In the genomic region with DNA sequence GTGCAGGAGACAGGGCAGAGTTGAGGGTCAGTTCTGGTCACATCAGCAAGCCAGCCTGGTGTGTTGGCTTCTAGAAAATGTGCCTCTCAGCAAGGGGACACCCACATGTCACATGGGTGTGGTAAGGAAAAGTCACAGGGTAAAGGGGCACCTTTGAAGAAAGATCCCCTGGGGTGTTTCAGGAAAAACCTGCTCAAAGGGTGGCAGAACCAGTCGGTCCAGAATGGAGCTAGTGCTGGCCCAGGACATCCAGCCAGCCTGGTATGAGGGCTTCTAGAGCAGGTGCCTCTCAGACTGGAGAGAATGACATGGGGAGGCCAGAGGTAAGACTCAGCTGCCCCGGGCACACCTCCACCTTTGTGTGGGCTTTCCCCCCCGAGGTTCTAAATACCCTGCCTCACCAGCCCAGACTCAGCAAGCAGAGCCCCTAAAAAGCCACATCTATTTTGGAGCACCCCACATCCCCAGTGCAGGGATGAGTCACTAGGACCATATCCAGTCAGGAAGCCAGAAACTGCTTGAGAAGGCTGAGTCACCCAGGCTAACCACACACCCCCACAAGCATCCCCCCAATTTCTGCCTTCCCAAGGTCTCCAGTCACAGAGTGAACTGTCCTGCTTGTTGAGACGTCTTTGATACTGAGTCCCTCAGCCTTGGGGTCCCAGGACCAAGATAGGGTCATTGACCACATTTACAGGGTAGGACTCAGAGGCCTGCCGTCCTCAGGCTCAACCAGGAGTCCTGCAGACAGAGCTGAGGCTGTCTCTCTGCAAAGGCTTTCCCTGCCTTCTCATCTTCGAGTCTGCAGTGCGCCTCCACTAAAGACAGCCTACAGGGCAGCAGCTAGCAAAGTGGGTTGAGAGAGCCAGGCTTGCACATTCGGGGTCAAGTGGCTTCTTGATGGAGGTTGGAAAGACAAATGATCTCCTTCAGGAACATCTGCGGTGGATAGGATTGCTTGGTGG, we compare ENCODE assay signal across 13 mouse cellular contexts. TPM values are rescaled to one million over a fixed set of nuclear protein-coding genes. Genes with fewer than 3 reads are reported as not detected.
DNase-seq lines count a peak whose midpoint lies in the region; ATAC-seq lines count a peak whose summit lies in the region.
"Had no signal": no experiment of that assay in that cellular context is flagged by ENCODE, and none has a peak within 500 bp of the region (broad histone marks: within the 10 kb centered on the region; RNA-seq: fewer than 3 reads in every experiment).

No protein-coding gene starts in this region.

- peak; percentile 58 for DNase-seq in kidney, adult 11 months
- DNase-seq in frontal cortex, postnatal 36 days (ENCODE audit: low spot score in 2 of 2), result peak; percentile 79 to 84
- DNase-seq in adrenal gland, postnatal 25 days, result no peak
- no peak for DNase-seq in midbrain, embryonic 14.5 days
- DNase-seq: thymus, postnatal 4 days had no signal

- ATAC-seq in kidney, embryonic 14.5 days (ENCODE audit: low FRiP score, low TSS enrichment), result no peak
- no peak for ATAC-seq in megakaryocyte, adult 5-6 weeks (ENCODE audit: poor library complexity, severe bottlenecking)
- ATAC-seq in stomach, embryonic 15.5 days (ENCODE audit: insufficient read depth, low FRiP score, low read depth), result peak; percentile 63
- no peak for ATAC-seq in midbrain, embryonic 14.5 days (ENCODE audit: low FRiP score, low TSS enrichment)

- no peak overlapping the region for H3K4me3 ChIP-seq in kidney, embryonic 14.5 days (ENCODE audit: low read length)
- peak overlapping the region; percentile 78 for H3K4me3 ChIP-seq in megakaryocyte, embryonic 14.5 days (replicated peaks)
- H3K4me3 ChIP-seq in stomach, embryonic 15.5 days (replicated peaks), result no peak overlapping the region
- no peak overlapping the region for H3K4me3 ChIP-seq in midbrain, embryonic 14.5 days (replicated peaks; ENCODE audit: low read depth, low read length)
- H3K4me3 ChIP-seq: liver, embryonic 15.5 days had no signal

- H3K27ac ChIP-seq in kidney, embryonic 14.5 days (ENCODE audit: low read depth, low read length), result no peak overlapping the region
- peak overlapping the region; percentile 48; the same call in 1 of the 2 replicates for H3K27ac ChIP-seq in stomach, embryonic 15.5 days
- no peak overlapping the region for H3K27ac ChIP-seq in midbrain, embryonic 14.5 days (replicated peaks; ENCODE audit: low read depth, low read length)
- H3K27ac ChIP-seq: liver, embryonic 15.5 days had no signal

- no peak overlapping the region for H3K4me2 ChIP-seq in kidney, embryonic 14.5 days (replicated peaks; ENCODE audit: low read depth, low read length)
- H3K4me2 ChIP-seq in stomach, embryonic 15.5 days, result no peak overlapping the region
- no peak overlapping the region for H3K4me2 ChIP-seq in midbrain, embryonic 14.5 days (ENCODE audit: low read length)
- H3K4me2 ChIP-seq: liver, embryonic 15.5 days had no signal

- no peak overlapping the region for H3K9ac ChIP-seq in kidney, embryonic 14.5 days (ENCODE audit: low read depth, low read length)
- H3K9ac ChIP-seq in stomach, embryonic 15.5 days, result no peak overlapping the region
- H3K9ac ChIP-seq in midbrain, embryonic 14.5 days (replicated peaks; ENCODE audit: low read length), result no peak overlapping the region
- H3K9ac ChIP-seq: liver, embryonic 15.5 days had no signal

- WGBS in kidney, embryonic 14.5 days, result 63% methylated on average over 9 of the region's 9 CpGs
- 51% methylated on average over 9 of the region's 9 CpGs for WGBS in stomach, embryonic 15.5 days
- 80% methylated on average over 9 of the region's 9 CpGs for WGBS in midbrain, embryonic 14.5 days

- no peaks in the 10 kb centered on the region for H3K36me3 ChIP-seq in kidney, embryonic 14.5 days (ENCODE audit: control insufficient read depth, insufficient read depth, low read length)
- no peaks in the 10 kb centered on the region for H3K36me3 ChIP-seq in megakaryocyte, embryonic 14.5 days (replicated peaks; ENCODE audit: low read length)
- no peaks in the 10 kb centered on the region for H3K36me3 ChIP-seq in stomach, embryonic 15.5 days
- no peaks in the 10 kb centered on the region for H3K36me3 ChIP-seq in midbrain, embryonic 14.5 days (ENCODE audit: control insufficient read depth, insufficient read depth, low read length)
- H3K36me3 ChIP-seq: liver, embryonic 15.5 days had no signal

- H3K27me3 ChIP-seq in kidney, embryonic 14.5 days (ENCODE audit: control insufficient read depth, insufficient read depth, low read length), result no peaks in the 10 kb centered on the region
- peaks cover 23% of the 10 kb centered on the region for H3K27me3 ChIP-seq in megakaryocyte, embryonic 14.5 days (replicated peaks)
- no peaks in the 10 kb centered on the region; the same call in none of the 2 replicates for H3K27me3 ChIP-seq in stomach, embryonic 15.5 days (replicated peaks)
- no peaks in the 10 kb centered on the region for H3K27me3 ChIP-seq in midbrain, embryonic 14.5 days (ENCODE audit: control insufficient read depth, insufficient read depth, low read length)

- H3K9me3 ChIP-seq in kidney, embryonic 14.5 days (ENCODE audit: control insufficient read depth, low read length), result no peaks in the 10 kb centered on the region
- H3K9me3 ChIP-seq in megakaryocyte, embryonic 14.5 days, result no peaks in the 10 kb centered on the region
- H3K9me3 ChIP-seq in stomach, embryonic 15.5 days, result no peaks in the 10 kb centered on the region
- H3K9me3 ChIP-seq in midbrain, embryonic 14.5 days (ENCODE audit: control insufficient read depth, low read length), result no peaks in the 10 kb centered on the region
- H3K9me3 ChIP-seq: liver, embryonic 15.5 days had no signal

- no peaks in the 10 kb centered on the region for H3K4me1 ChIP-seq in kidney, embryonic 14.5 days (ENCODE audit: control insufficient read depth, insufficient read depth, low read length)
- peaks cover 92% of the 10 kb centered on the region for H3K4me1 ChIP-seq in megakaryocyte, embryonic 14.5 days
- H3K4me1 ChIP-seq in stomach, embryonic 15.5 days, result peaks cover 8% of the 10 kb centered on the region; the same call in 1 of the 2 replicates
- peaks cover 3% of the 10 kb centered on the region for H3K4me1 ChIP-seq in midbrain, embryonic 14.5 days (ENCODE audit: control insufficient read depth, insufficient read depth, low read length)

RNA-seq across cellular contexts. Expression of gene Trhr2, which starts 4.6 kb away (rescaled TPM):
- polyA plus RNA-seq in kidney, embryonic 14.5 days (2014; fragmentation: Nextera tagmentation; extraction: Ambion mirVana), result not detected in 2 replicates
- polyA plus RNA-seq in megakaryocyte, embryonic 14.5 days (2012; ENCODE audit: insufficient read depth, low replicate concordance), result 1.8 TPM in 1 of 2 replicates, not detected in the other
- total RNA-seq in megakaryocyte, adult 5-6 weeks (2015), result not detected in 2 replicates
- total RNA-seq in megakaryocyte, adult 5-6 weeks (2017), result not detected in 2 replicates
- polyA plus RNA-seq in stomach, embryonic 15.5 days (2015; fragmentation: Nextera tagmentation; extraction: Ambion mirVana), result not detected in 2 replicates
- not detected in 2 replicates for total RNA-seq in adrenal gland, postnatal 25 days (2021)
- not detected in 2 replicates for polyA plus RNA-seq in midbrain, embryonic 14.5 days (2014; fragmentation: Nextera tagmentation; extraction: Ambion mirVana)
- total RNA-seq: gastrocnemius, adult 18-20 months had no signal
- polyA plus RNA-seq: embryonic facial prominence, embryonic 11.5 days; heart, postnatal 0 days; liver, embryonic 15.5 days had no signal

RNA-seq across cellular contexts. Expression of gene Zc3h18, which starts 20.5 kb away (rescaled TPM):
- polyA plus RNA-seq in kidney, embryonic 14.5 days (2014; fragmentation: Nextera tagmentation; extraction: Ambion mirVana), result 35.7 and 43.8 TPM in 2 replicates
- 80.4 and 130 TPM in 2 replicates for polyA plus RNA-seq in megakaryocyte, embryonic 14.5 days (2012; ENCODE audit: insufficient read depth, low replicate concordance)
- total RNA-seq in megakaryocyte, adult 5-6 weeks (2015), result 19.6 and 22.0 TPM in 2 replicates
- 50.2 and 63.1 TPM in 2 replicates for total RNA-seq in megakaryocyte, adult 5-6 weeks (2017)
- 48.7 and 48.9 TPM in 2 replicates for polyA plus RNA-seq in stomach, embryonic 15.5 days (2015; fragmentation: Nextera tagmentation; extraction: Ambion mirVana)
- total RNA-seq in adrenal gland, postnatal 25 days (2021), result 49.8 and 52.2 TPM in 2 replicates
- polyA plus RNA-seq in midbrain, embryonic 14.5 days (2014; fragmentation: Nextera tagmentation; extraction: Ambion mirVana), result 22.4 and 27.9 TPM in 2 replicates

Comparison
In these comparisons a context has a peak if more than half of its experiments do, and no peak if none do; other contexts are left out.
1. DNase-seq: peak in kidney, adult 11 months (single experiment) and frontal cortex, postnatal 36 days (2 of 2); none in adrenal gland, postnatal 25 days (single experiment) and midbrain, embryonic 14.5 days (single experiment).